Mouse (Mus musculus): ENCODE results near the gene Hvcn1. TPM values are rescaled to one million over a fixed set of nuclear protein-coding genes. Genes with fewer than 3 reads are reported as not detected.

The Hvcn1 gene
- total RNA-seq, 2 experiments from 2014 or later, result 2.6 to 2.8 TPM

DNA sequence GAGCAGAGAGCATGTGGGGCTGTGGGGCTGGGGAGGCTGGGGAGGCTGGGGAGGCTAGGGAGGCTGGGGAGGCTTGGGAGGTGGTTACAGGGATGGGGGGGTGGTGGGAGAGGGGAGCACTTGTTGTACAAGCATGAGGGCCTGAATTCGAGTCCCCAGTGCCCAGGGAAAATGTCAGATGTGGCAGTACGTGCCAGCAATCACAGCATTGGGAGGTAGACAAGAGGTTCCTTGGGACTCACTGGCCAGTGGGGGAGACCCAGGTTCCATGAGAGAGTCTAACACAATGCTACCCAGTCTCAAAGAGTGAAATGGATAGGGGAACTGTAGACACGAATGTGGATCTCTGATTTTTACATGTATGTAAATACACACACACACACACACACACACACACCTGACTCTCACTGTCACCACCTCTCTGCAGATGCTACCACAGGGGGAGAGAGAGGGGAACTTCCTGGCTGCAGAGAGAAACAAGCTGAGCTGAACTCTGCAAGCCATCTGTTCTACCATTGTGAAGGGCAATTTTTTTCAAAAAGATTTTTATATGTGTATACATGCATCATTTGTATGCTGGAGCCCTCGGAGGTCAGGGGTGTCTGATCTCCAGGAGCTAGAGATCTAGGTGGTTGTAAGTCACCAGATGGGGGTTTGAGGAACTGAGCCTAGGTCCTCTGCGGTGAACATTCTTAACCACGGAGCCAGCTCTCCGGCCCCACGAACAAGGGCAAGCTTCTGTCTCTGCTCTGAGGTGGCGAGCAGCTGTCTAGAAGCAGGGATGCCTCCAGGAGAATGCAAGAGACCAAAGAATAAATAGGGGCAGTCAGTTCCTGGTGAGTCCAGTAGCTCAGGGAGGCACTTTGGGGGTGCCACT is 28.0 kb downstream of the Hvcn1 start:
- no peak for DNase-seq (ENCODE audit: low spot score in 2 of 2)

- DNase-seq (ENCODE audit: low spot score in 2 of 2), result no peak
Observed at GRCm38 (mm10) chr5:122235196-122235836, 28.7 kb downstream of the Hvcn1 start.

- no peak for DNase-seq (ENCODE audit: low spot score in 2 of 2)
Observed at GRCm38 (mm10) chr5:122237200-122237599, 30.6 kb downstream of the Hvcn1 start.

GRCm38 (mm10) chr5:122239618-122240017 is 33.0 kb downstream of the Hvcn1 start:
- no peak for DNase-seq (ENCODE audit: low spot score in 2 of 2)

DNA sequence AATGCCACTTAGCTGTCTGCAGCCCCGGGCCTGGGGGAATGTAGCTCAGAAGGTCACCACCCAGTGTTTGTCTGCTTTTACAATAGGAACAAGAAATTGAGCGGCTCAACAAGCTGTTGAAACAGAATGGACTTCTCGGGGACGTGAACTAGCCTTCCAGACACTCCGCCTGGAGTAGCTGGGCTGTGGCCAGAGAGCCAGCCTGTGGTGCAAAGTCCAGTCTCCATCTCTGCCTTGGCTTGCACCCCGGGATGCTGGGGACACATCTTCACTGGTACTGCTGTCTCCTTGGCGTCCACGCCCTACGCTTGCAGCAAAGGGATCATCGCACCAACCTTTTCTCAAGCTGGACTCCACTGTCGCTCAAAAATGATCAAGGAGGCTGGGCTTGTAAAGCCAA is 33.9 kb downstream of the Hvcn1 start:
- no peak for DNase-seq (ENCODE audit: low spot score in 2 of 2)

GRCm38 (mm10) chr5:122240989-122241388 is 34.4 kb downstream of the Hvcn1 start:
- DNase-seq (ENCODE audit: low spot score in 2 of 2), result no peak

GRCm38 (mm10) chr5:122242521-122243123 is 36.0 kb downstream of the Hvcn1 start:
- DNase-seq (ENCODE audit: low spot score in 2 of 2), result no peak

DNA sequence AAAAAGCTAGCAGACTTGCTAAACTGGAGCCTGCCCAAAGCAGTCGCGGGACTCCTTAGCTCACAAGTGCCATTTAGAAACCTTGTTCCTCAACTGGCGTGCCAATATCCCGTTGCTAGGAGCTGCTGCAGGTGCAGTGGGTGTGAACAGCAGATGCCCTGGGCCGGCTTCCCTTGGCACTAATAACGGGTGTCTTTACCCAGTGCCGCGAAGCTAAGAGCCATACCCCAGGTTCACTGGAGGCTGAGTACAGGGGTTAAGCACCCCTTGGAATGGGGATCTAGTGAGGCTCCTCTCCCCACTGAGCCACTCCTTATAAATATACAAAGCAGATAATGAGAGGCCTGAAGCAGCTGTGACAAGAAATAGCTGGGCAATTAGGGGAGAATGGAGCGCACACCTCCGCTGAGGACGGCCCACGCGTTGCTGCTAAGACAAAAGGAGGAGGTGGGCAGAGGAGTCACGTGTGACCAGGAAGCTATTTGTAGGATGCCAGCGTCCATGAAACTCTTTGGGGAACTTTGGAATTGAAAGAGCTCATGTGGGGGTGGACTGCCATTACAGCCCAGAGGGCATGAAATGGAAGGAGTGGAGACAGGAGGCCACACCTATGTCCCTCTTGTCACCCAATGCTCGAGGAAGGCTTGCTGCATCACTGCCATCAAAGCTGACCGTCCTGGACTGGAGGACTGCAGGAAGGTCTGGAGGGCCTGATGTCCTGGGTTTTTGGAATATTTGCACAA is 37.3 kb downstream of the Hvcn1 start:
- no peak for DNase-seq (ENCODE audit: low spot score in 2 of 2)

DNA sequence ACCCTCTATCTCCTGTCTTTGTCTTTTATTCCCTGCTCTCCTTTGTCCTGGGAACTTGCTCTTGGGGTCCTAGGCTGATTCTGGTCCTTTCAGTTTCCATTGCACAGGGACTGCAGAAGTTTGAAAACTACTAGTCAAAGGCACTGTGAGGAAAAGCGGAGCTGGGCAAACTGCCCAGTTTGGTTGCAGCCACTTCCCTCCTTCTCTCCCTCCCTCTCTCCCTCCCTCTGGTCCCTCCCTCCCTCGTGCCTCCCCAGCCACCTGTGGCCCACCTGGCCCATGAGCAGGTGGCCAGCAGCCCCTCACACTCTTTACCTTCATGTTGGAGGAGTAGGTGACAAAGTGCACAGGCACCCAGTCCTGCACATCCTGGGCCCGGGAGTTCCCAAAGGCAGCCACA is 38.6 kb downstream of the Hvcn1 start:
- no peak for DNase-seq (ENCODE audit: low spot score in 2 of 2)

GRCm38 (mm10) chr5:122246547-122247167 is 40.1 kb downstream of the Hvcn1 start:
- DNase-seq (ENCODE audit: low spot score in 2 of 2), result no peak

GRCm38 (mm10) chr5:122247529-122247928 is 40.9 kb downstream of the Hvcn1 start:
- DNase-seq (ENCODE audit: low spot score in 2 of 2), result no peak

- DNase-seq (ENCODE audit: low spot score in 2 of 2), result no peak
Observed at GRCm38 (mm10) chr5:122247934-122248333, 41.3 kb downstream of the Hvcn1 start.

GRCm38 (mm10) chr5:122249281-122249680 is 42.7 kb downstream of the Hvcn1 start:
- no peak for DNase-seq (ENCODE audit: low spot score in 2 of 2)

DNA sequence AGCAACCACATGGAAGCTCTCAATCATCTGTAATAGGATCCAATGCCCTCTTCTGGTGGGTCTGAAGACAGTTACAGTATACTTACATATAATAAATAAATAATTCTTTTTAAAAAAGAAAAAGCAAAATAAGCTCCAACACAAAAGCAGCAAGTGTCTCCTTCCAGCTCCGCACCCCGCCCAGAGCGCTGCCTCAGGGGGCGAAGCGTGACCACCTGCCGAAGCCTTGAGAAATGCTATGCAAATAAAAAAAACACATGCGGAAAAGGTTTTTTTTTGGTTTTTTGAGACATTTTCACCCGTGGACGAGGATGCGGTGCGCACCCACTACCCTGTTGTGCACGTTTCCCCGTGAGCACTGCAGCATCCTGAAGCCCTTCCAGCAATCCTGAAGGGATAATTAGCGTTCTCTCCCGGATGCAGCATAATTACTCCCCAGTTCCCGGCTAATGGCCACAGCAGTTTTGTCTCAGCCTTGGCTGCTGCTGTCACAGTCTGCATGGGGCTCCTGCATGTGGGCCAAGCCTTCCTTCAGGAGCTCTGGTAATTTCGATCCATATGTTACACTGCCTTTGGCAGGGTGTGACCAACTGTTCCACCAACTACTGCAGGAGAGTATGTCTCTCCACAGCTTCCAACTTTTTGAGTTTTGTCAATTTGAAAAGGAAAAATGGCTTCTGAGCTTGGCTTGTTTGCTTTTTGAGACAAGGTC is 45.4 kb downstream of the Hvcn1 start:
- DNase-seq (ENCODE audit: low spot score in 2 of 2), result no peak

GRCm38 (mm10) chr5:122258027-122258741 is 51.6 kb downstream of the Hvcn1 start:
- DNase-seq (ENCODE audit: low spot score in 2 of 2), result no peak

GRCm38 (mm10) chr5:122262104-122262503 is 55.5 kb downstream of the Hvcn1 start:
- DNase-seq (ENCODE audit: low spot score in 2 of 2), result no peak

DNA sequence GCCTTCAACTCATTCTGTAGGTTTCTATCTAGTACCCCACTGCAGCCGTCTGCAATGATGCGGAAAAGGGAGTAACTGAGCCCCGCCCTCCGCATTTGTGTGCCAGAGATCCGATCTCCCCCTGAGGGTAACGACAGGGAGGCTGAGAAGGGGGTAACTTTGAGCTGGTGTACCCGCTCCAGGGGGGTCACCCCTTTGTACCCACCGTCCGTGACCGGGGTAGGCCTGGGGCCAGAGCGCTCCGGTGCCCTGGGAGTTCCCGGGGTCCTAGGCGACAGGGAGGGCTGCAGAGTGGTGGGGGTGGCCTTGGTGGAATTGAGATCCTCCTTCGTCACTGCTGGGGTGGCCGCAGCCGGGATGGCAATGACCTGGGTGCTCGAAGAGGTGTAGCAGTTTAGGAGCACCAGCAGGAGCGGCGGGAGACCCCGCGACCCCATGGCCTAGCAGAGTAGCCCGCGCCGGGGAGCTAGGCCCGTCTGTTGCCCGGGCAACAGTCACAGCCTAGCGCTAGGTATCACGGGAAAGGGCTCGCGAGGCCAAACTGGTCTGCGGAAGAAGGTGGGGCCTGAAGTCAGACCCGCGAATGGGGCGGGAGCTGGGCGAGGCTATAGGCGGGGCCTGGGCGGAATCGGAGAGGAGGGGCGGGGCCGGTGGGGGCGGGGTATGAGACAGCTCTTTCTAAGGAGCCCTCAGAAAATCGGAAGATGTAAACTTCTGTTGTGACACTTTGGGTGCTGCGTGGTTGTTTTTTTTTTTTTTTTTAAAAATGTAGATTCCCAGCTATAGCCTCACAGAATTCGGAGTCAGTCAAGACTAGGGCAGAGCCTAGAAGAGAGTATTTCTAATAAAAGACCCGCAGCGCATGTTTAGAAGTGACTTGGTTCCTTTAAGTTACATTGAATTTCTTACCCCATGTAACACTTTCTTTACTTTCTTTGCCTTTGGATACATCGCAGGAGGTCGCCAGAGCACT is 57.6 kb downstream of the Hvcn1 start, which contains the start of gene Tctn1:
Tctn1 (minus strand) TSS at position 528 of the 973 bp plus-strand sequence.
- peak; percentile 79 to 85 for DNase-seq (ENCODE audit: low spot score in 2 of 2)

DNA sequence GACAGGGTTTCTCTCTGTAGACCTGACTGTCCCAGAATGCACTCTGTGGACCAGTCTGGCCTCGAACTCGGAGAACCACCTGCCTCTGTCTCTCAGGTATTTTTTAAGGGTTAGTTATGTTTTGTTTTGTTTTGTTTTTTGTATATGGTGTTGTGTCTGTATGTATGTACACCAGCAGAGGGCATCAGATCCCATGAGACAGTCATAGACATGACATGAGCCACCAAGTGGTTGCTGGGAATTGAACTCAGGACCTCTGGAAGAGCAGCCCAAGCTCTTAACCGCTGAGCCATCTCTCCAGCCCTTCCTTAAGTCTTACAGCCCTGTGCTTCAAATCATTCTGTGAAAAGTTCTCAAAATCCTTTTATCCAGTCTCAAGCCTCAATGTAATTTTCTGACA is 58.6 kb downstream of the Hvcn1 start:
- no peak for DNase-seq (ENCODE audit: low spot score in 2 of 2)
